Mouse (Mus musculus) lung, embryonic 14.5 days (tissue): ENCODE results near the gene Slc5a6. TPM values are rescaled to one million over a fixed set of nuclear protein-coding genes. Genes with fewer than 3 reads are reported as not detected.
A peak's percentile ranks its signal among the peaks of the same experiment; 100 is the strongest.
"Not testable (repeated sequence)": the region's sequence is repeated elsewhere in the genome, so short reads cannot be mapped to it uniquely, and the experiment has no call there.

Experiments used
- ATAC-seq: fragments of 200-750 bp; cut with Nextera tagmentation; 2 replicates; pipeline ENCODE4 v1.8.0; 2017; ENCODE audit warnings: mild to moderate bottlenecking, moderate TSS enrichment, moderate library complexity; ENCODE audit not compliant: insufficient read depth
- DNase-seq: peaks from one replicate; pipeline ENCODE4 v3.0.0-alpha.2; 2015
- H3K27ac ChIP-seq: fragments of 300-500 bp; sonication (generic); 2 replicates; pipeline ENCODE4 v1.5.1; 2014; ENCODE audit warnings: low read depth, mild to moderate bottlenecking, moderate library complexity
- H3K27me3 ChIP-seq: fragments of 300-500 bp; sonication (generic); 2 replicates; pipeline ENCODE4 v1.6.1; 2014; ENCODE audit warnings: low read length, control low read depth; ENCODE audit not compliant: insufficient read depth
- H3K36me3 ChIP-seq: fragments of 300-500 bp; sonication (generic); 2 replicates; pipeline ENCODE4 v1.6.1; 2014; ENCODE audit warnings: control low read depth; ENCODE audit not compliant: insufficient read depth
- H3K4me1 ChIP-seq: fragments of 300-500 bp; sonication (generic); 2 replicates; pipeline ENCODE4 v1.6.1; 2014; ENCODE audit warnings: antibody characterized with exemption, control low read depth; ENCODE audit not compliant: insufficient read depth
- H3K4me2 ChIP-seq: fragments of 300-500 bp; sonication (generic); 2 replicates; pipeline ENCODE4 v1.6.1; 2014; ENCODE audit warnings: mild to moderate bottlenecking
- H3K4me3 ChIP-seq: fragments of 300-500 bp; sonication (generic); 2 replicates; pipeline ENCODE4 v1.5.1; 2014; ENCODE audit warnings: low read depth, low read length
- H3K9ac ChIP-seq: fragments of 300-500 bp; sonication (generic); 2 replicates; pipeline ENCODE4 v1.6.1; 2014
- H3K9me3 ChIP-seq: fragments of 300-500 bp; sonication (generic); 2 replicates; pipeline ENCODE4 v1.6.1; 2016; ENCODE audit warnings: low read depth, low read length, control low read depth
- CTCF ChIP-seq: IDR thresholded peaks from 2 replicates; pipeline ENCODE4 v1.5.1; 2016; ENCODE audit warnings: antibody characterized with exemption, low read depth
- WGBS: fragments of 180-500 bp; shearing (Covaris S2); extraction: QIAGEN DNeasy Blood & Tissue Kit; methylation state at CpG from one replicate; pipeline ENCODE4 v1.1.7; 2014; 5-methylcytosine and 5-hydroxymethylcytosine counted together
- polyA plus RNA-seq: library from polyadenylated mRNA; unstranded; fragments of >200 nt; fragmentation: Nextera tagmentation; extraction: Ambion mirVana; gene quantifications from 2 replicates; pipeline ENCODE4 v1.2.1, GENCODE M21; 2014

The Slc5a6 gene
- polyA plus RNA-seq, 1 experiment from 2014 or later, result 8.0 TPM

DNA sequence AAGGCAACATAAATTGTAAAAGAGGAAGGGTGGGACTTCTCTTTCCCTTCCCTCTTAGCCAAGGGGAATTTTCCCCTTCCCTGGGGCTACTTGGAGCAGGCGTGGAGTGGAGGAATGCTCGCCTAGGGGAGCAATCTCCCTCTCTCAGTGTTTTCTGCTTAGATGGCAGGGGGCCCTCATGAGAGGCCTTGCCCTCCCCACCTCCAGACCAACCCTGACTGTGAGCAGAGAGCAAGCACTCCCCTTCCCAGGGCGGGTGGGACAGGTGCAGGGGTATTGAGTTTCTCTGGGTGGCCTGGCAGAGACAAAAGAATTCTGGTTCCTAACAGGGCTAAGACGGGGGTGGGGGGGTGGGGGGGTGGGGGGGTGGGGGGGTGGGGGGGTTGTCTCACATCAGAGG is 25.5 kb downstream of the Slc5a6 start:
- Histone ChIP-seq H3K4me1 (no peaks in the 10 kb centered on the region), H3K9ac (no peak overlapping the region), H3K36me3 (no peaks in the 10 kb centered on the region), H3K4me3 (no peak overlapping the region), H3K27me3 (no peaks in the 10 kb centered on the region), H3K4me2 (no peak overlapping the region), H3K9me3 (no peaks in the 10 kb centered on the region), H3K27ac (no peak overlapping the region)
- DNase-seq (no peak), ATAC-seq (no peak)
- no peak for TF ChIP-seq CTCF
- WGBS, result 21% methylated on average over 3 of the region's 4 CpGs

DNA sequence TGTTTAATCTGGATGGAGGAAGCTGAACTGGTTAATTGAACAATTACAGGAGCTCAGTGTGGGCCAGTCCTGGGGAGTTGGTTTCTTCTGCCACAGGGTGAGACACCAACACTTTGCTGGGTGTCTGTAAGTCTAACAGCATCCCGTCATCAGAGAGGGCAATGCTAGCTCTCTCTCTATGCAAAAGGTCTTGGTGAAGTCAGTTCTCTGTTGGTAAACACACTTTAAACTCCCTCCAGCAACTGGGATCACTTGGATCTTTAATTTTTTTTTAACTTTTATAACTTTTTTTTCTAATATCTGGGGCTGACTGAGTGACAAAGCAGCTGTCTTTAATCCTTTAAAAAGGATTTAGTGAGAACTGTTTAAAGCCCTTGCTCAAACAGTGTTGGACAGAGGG is 26.0 kb downstream of the Slc5a6 start:
- Histone ChIP-seq H3K9me3 (no peaks in the 10 kb centered on the region), H3K9ac (no peak overlapping the region), H3K4me3 (no peak overlapping the region), H3K4me2 (no peak overlapping the region), H3K27ac (no peak overlapping the region), H3K36me3 (no peaks in the 10 kb centered on the region), H3K27me3 (no peaks in the 10 kb centered on the region), H3K4me1 (no peaks in the 10 kb centered on the region)
- no peak for TF ChIP-seq CTCF
- ATAC-seq, result no peak
- WGBS, result 64% methylated on average over 1 of the region's 1 CpGs
- no peak for DNase-seq

DNA sequence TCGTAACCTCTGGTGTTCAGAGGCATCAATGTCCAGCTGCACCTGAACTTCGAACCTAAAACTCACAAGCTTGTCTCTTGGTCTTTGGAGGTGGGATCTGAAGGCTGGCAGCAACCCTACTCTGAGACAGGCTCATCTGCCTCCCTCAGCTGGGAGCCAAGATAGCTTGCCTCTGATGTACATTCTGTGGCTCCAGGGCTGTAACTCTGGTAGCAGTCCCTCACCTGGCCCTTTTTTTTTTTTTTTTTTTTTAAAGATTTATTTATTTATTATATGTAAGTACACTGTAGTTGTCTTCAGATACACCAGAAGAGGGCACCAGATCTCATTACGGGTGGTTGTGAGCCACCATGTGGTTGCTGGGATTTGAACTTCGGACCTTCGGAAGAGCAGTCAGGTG is 26.9 kb downstream of the Slc5a6 start:
- not testable (repeated sequence) for DNase-seq, H3K9me3 ChIP-seq, H3K36me3 ChIP-seq, H3K9ac ChIP-seq, H3K27ac ChIP-seq, H3K4me1 ChIP-seq, H3K4me2 ChIP-seq, ATAC-seq, H3K27me3 ChIP-seq, H3K4me3 ChIP-seq
- 78% methylated on average over 4 of the region's 5 CpGs for WGBS

DNA sequence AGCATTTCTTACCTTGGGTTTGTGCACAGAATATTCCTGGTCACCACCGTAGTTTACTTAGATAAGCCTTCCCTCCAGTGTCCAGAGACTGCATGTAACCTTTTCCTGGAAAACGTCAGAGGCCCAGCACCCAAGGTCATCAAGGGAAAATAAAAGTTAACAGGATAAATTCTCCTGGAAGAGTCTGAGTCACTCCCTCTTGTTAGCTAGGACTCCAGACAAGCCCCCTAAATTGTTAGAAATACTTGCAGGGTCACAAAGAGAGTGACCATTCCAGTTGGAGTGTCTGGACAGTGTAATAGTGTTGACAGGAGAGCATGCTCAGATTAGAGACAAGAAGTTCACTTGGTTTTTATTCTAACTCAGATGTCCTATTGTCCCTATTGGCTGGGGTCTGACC is 32.8 kb downstream of the Slc5a6 start:
- H3K27ac ChIP-seq, result no peak overlapping the region
- no peaks in the 10 kb centered on the region for H3K9me3 ChIP-seq
- H3K4me2 ChIP-seq, result no peak overlapping the region
- no peak overlapping the region for H3K9ac ChIP-seq
- H3K4me3 ChIP-seq, result no peak overlapping the region
- WGBS, result 60% methylated on average over 2 of the region's 2 CpGs
- ATAC-seq, result no peak
- H3K36me3 ChIP-seq, result no peaks in the 10 kb centered on the region
- no peak for DNase-seq
- TF ChIP-seq CTCF, result no peak
- no peaks in the 10 kb centered on the region for H3K4me1 ChIP-seq
- no peaks in the 10 kb centered on the region for H3K27me3 ChIP-seq

DNA sequence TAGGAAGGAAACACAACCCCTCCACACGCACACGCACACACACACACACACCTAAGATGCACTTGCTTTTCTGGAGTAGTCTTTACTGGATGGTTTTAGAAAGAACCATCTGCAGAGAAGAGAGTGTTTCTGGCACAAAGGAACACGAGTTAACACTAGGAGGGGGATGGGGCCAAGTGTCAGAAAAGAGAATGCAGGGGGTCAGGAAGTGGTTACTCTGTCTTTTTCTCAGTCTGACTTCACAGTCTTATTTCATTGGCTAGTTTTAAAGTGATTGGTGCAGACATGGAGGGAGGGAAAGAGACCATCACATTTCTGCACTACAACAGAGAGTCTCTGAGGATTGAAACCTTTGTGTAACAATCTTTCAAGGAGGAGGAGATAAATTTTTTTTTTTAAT is 36.0 kb downstream of the Slc5a6 start:
- no peak overlapping the region for H3K4me2 ChIP-seq
- H3K4me3 ChIP-seq, result no peak overlapping the region
- whole genome bisulfite sequencing, result 60% methylated on average over 3 of the region's 3 CpGs
- DNase-seq, result no peak
- no peaks in the 10 kb centered on the region for H3K4me1 ChIP-seq
- no peak overlapping the region for H3K27ac ChIP-seq
- no peaks in the 10 kb centered on the region for H3K9me3 ChIP-seq
- H3K9ac ChIP-seq, result no peak overlapping the region
- H3K27me3 ChIP-seq, result no peaks in the 10 kb centered on the region
- TF ChIP-seq CTCF, result no peak
- no peak for ATAC-seq
- H3K36me3 ChIP-seq, result no peaks in the 10 kb centered on the region

DNA sequence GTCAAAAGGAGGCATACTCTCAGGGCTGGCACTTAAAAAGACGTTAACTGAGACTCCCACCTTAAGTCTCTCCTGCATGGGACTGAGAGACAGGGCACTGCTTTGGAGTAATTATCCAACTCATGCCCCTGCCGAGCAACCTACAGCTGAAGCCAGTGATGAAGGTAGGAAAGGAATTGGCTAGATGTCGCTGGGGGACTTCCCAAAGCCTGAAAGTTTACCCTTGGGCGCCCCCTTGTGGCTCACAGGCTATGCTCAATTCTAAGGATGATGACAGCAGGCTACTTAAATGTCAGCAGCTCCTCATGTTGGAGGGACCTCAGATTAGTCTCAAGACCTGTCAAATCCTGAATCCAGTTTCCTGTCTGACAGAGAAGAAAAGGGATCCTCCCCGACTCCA is 44.5 kb downstream of the Slc5a6 start:
- H3K27me3 ChIP-seq, result no peaks in the 10 kb centered on the region
- no peak overlapping the region for H3K4me2 ChIP-seq
- no peak overlapping the region for H3K4me3 ChIP-seq
- ATAC-seq (peak; percentile 38; the same call in 1 of the 2 replicates), DNase-seq (peak; percentile 97)
- H3K4me1 ChIP-seq, result no peaks in the 10 kb centered on the region
- TF ChIP-seq CTCF, result peak; percentile 91
- no peak overlapping the region for H3K9ac ChIP-seq
- H3K36me3 ChIP-seq, result no peaks in the 10 kb centered on the region
- H3K9me3 ChIP-seq, result no peaks in the 10 kb centered on the region
- 2% methylated on average over 5 of the region's 5 CpGs for WGBS
- no peak overlapping the region for H3K27ac ChIP-seq

DNA sequence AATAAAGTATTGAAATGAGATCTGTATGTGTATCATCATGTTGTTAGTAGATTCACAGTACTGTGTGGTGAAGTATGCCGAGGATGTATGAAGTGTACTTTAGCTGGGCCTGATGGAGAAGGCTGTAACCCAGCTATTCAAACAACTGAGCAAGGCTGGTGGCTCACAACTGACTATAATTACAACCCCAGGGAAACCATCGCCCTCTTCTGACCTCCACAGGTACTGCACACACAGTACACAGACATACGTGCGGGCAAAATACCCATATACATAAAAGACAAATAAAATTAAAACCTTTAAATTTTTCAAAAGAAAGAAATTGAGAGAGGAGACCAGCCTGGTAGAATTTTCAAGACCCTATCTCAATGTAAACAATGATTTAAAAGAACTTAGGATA is 47.2 kb downstream of the Slc5a6 start:
- no peak overlapping the region for H3K9ac ChIP-seq
- no peak overlapping the region for H3K4me2 ChIP-seq
- H3K27me3 ChIP-seq, result no peaks in the 10 kb centered on the region
- DNase-seq, result no peak
- 78% methylated on average over 4 of the region's 4 CpGs for WGBS
- H3K9me3 ChIP-seq, result no peaks in the 10 kb centered on the region
- H3K27ac ChIP-seq, result no peak overlapping the region
- no peak overlapping the region for H3K4me3 ChIP-seq
- no peaks in the 10 kb centered on the region for H3K36me3 ChIP-seq
- H3K4me1 ChIP-seq, result no peaks in the 10 kb centered on the region
- peak; percentile 25; the same call in 1 of the 2 replicates for TF ChIP-seq CTCF
- no peak for ATAC-seq

DNA sequence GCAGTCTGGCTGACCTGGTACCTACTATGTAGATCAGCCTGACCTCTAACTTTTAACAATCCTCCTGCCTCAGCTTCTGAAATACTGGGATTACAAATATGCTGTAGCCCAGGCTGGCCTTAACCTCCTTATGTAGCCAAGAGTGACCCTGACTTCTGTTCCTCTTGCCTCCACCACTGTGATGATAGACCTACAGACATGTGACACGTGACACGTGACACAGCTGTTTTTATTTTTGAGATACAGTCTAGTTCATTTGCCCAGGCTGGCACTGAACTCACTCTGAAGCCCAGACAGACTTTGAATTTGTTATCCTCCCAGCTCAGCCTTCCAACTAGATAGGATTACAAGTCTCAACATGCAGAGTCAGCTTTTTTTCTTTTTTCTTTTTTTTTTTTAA is 47.7 kb downstream of the Slc5a6 start:
- H3K27ac ChIP-seq, result no peak overlapping the region
- H3K9ac ChIP-seq, result no peak overlapping the region
- H3K4me2 ChIP-seq, result no peak overlapping the region
- no peak for TF ChIP-seq CTCF
- H3K9me3 ChIP-seq, result no peaks in the 10 kb centered on the region
- DNase-seq (no peak), ATAC-seq (no peak)
- 88% methylated on average over 2 of the region's 2 CpGs for WGBS
- no peak overlapping the region for H3K4me3 ChIP-seq
- H3K36me3 ChIP-seq, result no peaks in the 10 kb centered on the region
- H3K4me1 ChIP-seq, result no peaks in the 10 kb centered on the region
- no peaks in the 10 kb centered on the region for H3K27me3 ChIP-seq
